Mouse (Mus musculus): ENCODE data around the gene Slc11a1. TPM values are rescaled to one million over a fixed set of nuclear protein-coding genes. Genes with fewer than 3 reads are reported as not detected.

The Slc11a1 gene
- polyA plus RNA-seq, 1 experiment from 2014 or later = 1.1 TPM

DNA sequence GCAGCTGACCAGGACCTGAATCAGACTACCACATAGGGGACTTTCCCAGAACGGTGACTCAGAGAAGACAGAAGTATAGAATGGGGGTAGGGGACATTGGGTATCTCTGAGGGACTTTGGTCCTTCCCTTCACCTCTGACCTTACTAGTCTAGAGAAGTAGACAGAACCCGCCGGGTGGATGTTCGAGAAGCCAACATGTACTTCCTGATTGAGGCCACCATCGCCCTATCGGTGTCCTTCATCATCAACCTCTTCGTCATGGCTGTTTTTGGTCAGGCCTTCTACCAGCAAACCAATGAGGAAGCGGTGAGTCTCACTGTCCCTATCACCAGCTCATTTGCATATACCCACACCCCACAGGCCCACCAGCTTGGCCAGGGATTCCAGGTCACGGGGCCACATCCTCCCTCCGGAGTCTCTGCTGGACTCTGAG, 6.6 kb downstream of the Slc11a1 start:
- Histone ChIP-seq H3K4me1 (no peaks in the 10 kb centered on the region), H3K27ac (no peak overlapping the region), H3K4me2 (no peak overlapping the region), H3K27me3 (no peaks in the 10 kb centered on the region), H3K4me3 (no peak overlapping the region), H3K9ac (no peak overlapping the region), H3K9me3 (replicated peaks) (no peaks in the 10 kb centered on the region), H3K36me3 (ENCODE audit: poor library complexity, severe bottlenecking) (no peaks in the 10 kb centered on the region)
- 92% methylated on average over 10 of the region's 10 CpGs for WGBS
- ATAC-seq = no peak

DNA sequence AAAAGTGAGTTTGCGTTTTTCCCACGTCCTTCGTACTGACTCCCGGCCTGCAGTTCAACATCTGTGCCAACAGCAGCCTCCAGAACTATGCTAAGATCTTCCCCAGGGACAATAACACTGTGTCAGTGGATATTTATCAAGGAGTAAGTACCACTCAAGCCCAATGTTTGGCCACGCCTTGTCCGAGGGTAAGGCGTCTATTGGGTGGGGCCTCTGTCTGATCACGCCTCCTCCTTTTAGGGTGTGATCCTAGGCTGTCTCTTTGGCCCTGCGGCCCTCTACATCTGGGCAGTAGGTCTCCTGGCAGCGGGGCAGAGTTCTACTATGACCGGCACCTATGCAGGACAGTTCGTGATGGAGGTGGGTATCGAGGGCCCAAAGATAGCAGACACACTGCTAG, 8.4 kb downstream of the Slc11a1 start:
- Histone ChIP-seq H3K36me3 (ENCODE audit: poor library complexity, severe bottlenecking) (no peaks in the 10 kb centered on the region), H3K4me1 (peaks cover 5% of the 10 kb centered on the region), H3K4me3 (no peak overlapping the region), H3K9ac (no peak overlapping the region), H3K9me3 (replicated peaks) (no peaks in the 10 kb centered on the region), H3K4me2 (no peak overlapping the region), H3K27ac (no peak overlapping the region), H3K27me3 (no peaks in the 10 kb centered on the region)
- 90% methylated on average over 13 of the region's 13 CpGs for WGBS
- ATAC-seq = no peak

DNA sequence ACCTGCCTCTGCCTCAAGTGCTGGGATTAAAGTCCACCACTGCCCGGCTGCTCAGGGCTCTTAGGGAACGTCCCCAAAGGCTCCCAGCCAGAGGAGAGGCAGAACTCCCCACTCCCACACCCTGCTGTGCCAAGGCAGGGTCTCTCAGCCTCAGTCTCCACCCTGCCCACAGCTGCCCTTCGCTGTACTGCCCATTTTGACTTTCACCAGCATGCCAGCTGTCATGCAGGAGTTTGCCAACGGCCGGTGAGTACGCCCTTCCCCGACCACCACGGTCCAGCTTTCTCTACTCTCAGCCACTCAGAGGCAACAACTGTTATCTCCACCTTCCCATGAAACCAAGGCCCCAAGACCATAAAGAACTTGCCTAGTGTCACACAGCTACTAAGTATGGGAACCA, 9.5 kb downstream of the Slc11a1 start:
- Histone ChIP-seq H3K27ac (no peak overlapping the region), H3K9me3 (replicated peaks) (no peaks in the 10 kb centered on the region), H3K36me3 (ENCODE audit: poor library complexity, severe bottlenecking) (no peaks in the 10 kb centered on the region), H3K4me2 (no peak overlapping the region), H3K4me1 (peaks cover 6% of the 10 kb centered on the region), H3K9ac (no peak overlapping the region), H3K4me3 (no peak overlapping the region), H3K27me3 (0 out of 2 replicates have a peak, but pooled peaks cover 6% of the 10 kb centered on the region)
- 82% methylated on average over 8 of the region's 8 CpGs for whole genome bisulfite sequencing
- no peak for ATAC-seq

DNA sequence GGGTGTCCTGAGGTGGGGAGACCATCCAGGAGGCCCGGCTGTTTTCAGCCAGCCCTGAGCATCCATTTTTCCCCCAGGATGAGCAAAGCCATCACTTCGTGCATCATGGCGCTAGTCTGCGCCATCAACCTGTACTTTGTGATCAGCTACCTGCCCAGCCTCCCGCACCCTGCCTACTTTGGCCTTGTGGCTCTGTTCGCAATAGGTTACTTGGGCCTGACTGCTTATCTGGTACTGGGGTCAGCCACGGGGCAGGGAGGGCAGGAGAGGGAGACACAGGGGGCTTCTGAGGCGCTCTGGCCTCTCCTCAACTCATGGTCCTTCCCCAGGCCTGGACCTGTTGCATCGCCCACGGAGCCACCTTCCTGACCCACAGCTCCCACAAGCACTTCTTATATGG, 10.1 kb downstream of the Slc11a1 start:
- 88% methylated on average over 10 of the region's 10 CpGs for WGBS
- H3K9me3 ChIP-seq (replicated peaks) = no peaks in the 10 kb centered on the region
- H3K4me1 ChIP-seq = peaks cover 11% of the 10 kb centered on the region
- H3K9ac ChIP-seq = no peak overlapping the region
- H3K36me3 ChIP-seq (ENCODE audit: poor library complexity, severe bottlenecking) = no peaks in the 10 kb centered on the region
- no peak overlapping the region for H3K4me2 ChIP-seq
- 0 out of 2 replicates have a peak, but pooled peaks cover 10% of the 10 kb centered on the region for H3K27me3 ChIP-seq
- ATAC-seq = no peak
- no peak overlapping the region for H3K27ac ChIP-seq
- H3K4me3 ChIP-seq = no peak overlapping the region

DNA sequence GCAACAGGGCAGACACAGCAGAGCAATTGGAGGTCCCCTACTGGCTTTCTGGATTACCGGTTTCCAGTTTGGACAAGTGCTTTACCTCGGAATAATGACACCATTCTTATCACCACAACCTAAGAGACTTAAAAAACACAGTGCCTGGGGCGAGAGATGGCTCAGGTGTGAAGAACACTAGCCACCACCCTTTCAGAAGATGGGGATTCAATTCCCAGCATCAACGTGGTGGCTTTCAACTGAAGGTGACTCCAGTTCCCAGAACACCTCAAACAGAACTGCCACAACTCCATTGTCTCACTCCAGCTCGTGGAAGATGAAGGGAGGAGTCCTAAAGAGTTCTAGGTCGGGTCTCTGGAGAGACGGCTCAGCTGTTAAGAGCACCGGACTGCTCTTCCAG, 10.5 kb downstream of the Slc11a1 start:
- no peak for ATAC-seq
- H3K4me1 ChIP-seq = peaks cover 16% of the 10 kb centered on the region
- H3K9ac ChIP-seq = no peak overlapping the region
- peaks cover 11% of the 10 kb centered on the region; the same call in 1 of the 2 replicates for H3K27me3 ChIP-seq
- H3K4me2 ChIP-seq = no peak overlapping the region
- no peaks in the 10 kb centered on the region for H3K36me3 ChIP-seq (ENCODE audit: poor library complexity, severe bottlenecking)
- H3K27ac ChIP-seq = no peak overlapping the region
- no peak overlapping the region for H3K4me3 ChIP-seq
- 86% methylated on average over 8 of the region's 8 CpGs for WGBS
- no peaks in the 10 kb centered on the region for H3K9me3 ChIP-seq (replicated peaks)

DNA sequence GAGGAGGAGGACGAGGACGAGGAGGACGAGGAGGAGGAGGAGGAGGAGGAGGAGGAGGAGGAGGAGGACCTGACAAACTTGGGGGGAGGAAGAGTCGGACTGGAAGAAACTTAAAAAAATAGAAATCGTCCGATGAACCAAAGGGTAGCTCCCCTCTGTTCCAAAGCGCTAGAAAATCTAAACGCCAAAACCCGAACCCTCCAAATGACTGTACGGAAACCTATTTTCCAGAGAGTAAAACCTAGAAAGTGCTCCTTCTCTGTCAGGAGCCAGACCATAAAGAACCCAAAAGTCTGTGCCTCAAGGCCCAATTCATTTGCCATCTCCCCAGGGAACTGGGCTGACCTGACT, 11.3 kb downstream of the Slc11a1 start:
- Histone ChIP-seq H3K27me3 (peaks cover 15% of the 10 kb centered on the region; the same call in 1 of the 2 replicates), H3K27ac (peak overlapping the region; percentile 93), H3K36me3 (ENCODE audit: poor library complexity, severe bottlenecking) (no peaks in the 10 kb centered on the region), H3K9ac (peak overlapping the region; percentile 77), H3K4me3 (peak overlapping the region; percentile 69), H3K4me1 (peaks cover 22% of the 10 kb centered on the region), H3K4me2 (peak overlapping the region; percentile 72), H3K9me3 (replicated peaks) (no peaks in the 10 kb centered on the region)
- ATAC-seq = no peak
- 57% methylated on average over 7 of the region's 10 CpGs for WGBS

DNA sequence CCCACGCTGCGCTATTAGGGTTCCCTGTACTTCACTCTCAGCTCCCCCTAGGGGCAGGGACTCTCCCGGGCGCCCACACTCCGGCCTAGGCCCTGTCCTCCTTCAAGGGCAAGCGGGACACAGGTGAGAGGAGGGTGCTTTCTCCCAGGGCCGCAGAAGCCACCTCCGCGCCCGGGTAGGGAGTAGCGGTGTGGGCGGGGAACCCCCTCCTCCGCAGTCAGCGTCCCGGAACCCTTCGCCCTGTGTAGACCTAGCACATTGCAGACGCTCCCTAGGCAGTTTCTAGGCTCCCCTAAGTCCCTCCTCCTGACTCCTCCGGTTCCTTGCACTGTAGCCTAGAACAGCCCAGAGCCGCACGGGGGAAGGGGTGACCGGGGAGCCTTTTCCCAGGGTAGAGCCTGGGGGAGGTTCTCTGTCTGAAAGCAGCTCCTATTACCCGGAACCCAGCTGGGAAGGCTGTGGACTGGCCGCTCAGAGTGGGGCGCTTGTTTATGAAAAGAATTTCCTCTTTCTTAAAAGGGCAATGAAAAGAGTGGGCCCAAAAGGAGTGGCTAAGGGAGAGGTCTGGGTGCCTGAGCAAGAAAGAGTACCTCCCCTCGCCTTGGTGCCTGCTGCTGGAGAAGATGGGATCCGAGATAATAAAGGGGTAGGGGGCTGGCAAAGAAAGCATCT, 11.9 kb downstream of the Slc11a1 start:
- Histone ChIP-seq H3K9me3 (replicated peaks) (no peaks in the 10 kb centered on the region), H3K27ac (peak overlapping the region; percentile 93), H3K4me3 (peak overlapping the region; percentile 69), H3K9ac (peak overlapping the region; percentile 77), H3K27me3 (peaks cover 15% of the 10 kb centered on the region; the same call in 1 of the 2 replicates), H3K36me3 (ENCODE audit: poor library complexity, severe bottlenecking) (no peaks in the 10 kb centered on the region), H3K4me1 (peaks cover 22% of the 10 kb centered on the region), H3K4me2 (peak overlapping the region; percentile 72)
- peak; percentile 93 for ATAC-seq
- under 1% methylated on average over 24 of the region's 26 CpGs for WGBS

GRCm38 (mm10) chr1:74387386-74387988, 12.5 kb downstream of the Slc11a1 start:
- WGBS = 45% methylated on average over 15 of the region's 15 CpGs
- H3K27me3 ChIP-seq = peaks cover 15% of the 10 kb centered on the region; the same call in 1 of the 2 replicates
- peak overlapping the region; percentile 72 for H3K4me2 ChIP-seq
- H3K36me3 ChIP-seq (ENCODE audit: poor library complexity, severe bottlenecking) = no peaks in the 10 kb centered on the region
- peaks cover 26% of the 10 kb centered on the region for H3K4me1 ChIP-seq
- no peaks in the 10 kb centered on the region for H3K9me3 ChIP-seq (replicated peaks)
- no peak for ATAC-seq
- H3K9ac ChIP-seq = no peak overlapping the region
- H3K4me3 ChIP-seq = peak overlapping the region; percentile 69
- H3K27ac ChIP-seq = peak overlapping the region; percentile 93

DNA sequence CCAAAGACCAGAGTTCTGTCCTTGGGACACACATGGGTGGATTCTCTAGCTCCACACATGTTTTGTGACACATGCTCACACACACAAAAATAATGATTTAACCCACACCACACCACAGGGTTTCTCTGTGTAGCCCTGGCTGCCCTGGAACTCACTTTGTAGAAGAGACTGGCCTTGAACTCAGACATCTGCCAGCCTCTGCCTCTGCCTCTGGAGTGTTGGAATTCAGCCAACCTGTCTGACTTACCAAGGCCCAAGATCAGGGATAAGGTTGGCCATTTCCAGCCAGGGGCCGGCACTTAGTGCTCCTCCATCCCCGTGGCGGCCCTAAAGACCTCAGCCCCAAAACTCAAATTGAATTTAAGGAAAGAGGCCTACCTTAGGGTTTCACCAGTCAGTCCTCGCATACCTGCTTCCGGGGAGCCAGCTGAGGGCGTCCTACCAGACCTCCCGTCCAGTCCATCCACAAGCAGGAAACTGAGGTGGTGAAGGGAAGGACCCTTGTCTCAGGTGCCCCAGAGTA, 13.5 kb downstream of the Slc11a1 start:
- H3K4me3 ChIP-seq = no peak overlapping the region
- H3K9me3 ChIP-seq (replicated peaks) = no peaks in the 10 kb centered on the region
- H3K9ac ChIP-seq = no peak overlapping the region
- peaks cover 36% of the 10 kb centered on the region for H3K4me1 ChIP-seq
- no peak for ATAC-seq
- H3K27me3 ChIP-seq = peaks cover 15% of the 10 kb centered on the region; the same call in 1 of the 2 replicates
- no peaks in the 10 kb centered on the region for H3K36me3 ChIP-seq (ENCODE audit: poor library complexity, severe bottlenecking)
- no peak overlapping the region for H3K27ac ChIP-seq
- no peak overlapping the region for H3K4me2 ChIP-seq
- WGBS = 71% methylated on average over 7 of the region's 7 CpGs

DNA sequence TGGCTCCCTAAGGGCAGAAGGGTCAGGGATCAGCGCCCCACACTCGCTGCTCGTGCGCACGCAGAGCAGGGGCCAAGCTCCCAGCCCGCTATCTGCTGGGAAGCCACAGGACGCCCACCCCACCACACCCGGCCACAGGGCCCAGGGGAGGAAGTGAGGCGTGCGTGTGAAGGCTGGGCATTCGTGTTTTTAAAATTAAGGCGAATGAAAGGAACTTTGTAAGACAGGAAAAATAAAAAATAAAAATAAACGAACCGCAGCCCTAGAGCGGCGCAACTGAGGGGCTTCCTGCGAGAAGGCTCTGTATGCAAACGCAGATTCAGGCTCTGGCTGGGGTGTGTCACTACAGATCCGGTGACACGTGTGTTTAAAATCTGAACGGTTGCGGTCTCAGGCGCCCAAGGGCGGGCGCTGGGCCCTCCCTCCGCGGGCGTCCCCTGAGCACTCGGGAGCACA, 14.9 kb downstream of the Slc11a1 start:
- H3K4me1 ChIP-seq = peaks cover 36% of the 10 kb centered on the region
- H3K9me3 ChIP-seq (replicated peaks) = no peaks in the 10 kb centered on the region
- H3K27ac ChIP-seq = no peak overlapping the region
- H3K27me3 ChIP-seq = peaks cover 15% of the 10 kb centered on the region; the same call in 1 of the 2 replicates
- 7% methylated on average over 29 of the region's 29 CpGs for WGBS
- no peak for ATAC-seq
- peak overlapping the region; percentile 3; the same call in 1 of the 2 replicates for H3K4me3 ChIP-seq
- peak overlapping the region; percentile 95 for H3K4me2 ChIP-seq
- peaks cover 12% of the 10 kb centered on the region for H3K36me3 ChIP-seq (ENCODE audit: poor library complexity, severe bottlenecking)
- H3K9ac ChIP-seq = peak overlapping the region; percentile 2; the same call in 1 of the 2 replicates

DNA sequence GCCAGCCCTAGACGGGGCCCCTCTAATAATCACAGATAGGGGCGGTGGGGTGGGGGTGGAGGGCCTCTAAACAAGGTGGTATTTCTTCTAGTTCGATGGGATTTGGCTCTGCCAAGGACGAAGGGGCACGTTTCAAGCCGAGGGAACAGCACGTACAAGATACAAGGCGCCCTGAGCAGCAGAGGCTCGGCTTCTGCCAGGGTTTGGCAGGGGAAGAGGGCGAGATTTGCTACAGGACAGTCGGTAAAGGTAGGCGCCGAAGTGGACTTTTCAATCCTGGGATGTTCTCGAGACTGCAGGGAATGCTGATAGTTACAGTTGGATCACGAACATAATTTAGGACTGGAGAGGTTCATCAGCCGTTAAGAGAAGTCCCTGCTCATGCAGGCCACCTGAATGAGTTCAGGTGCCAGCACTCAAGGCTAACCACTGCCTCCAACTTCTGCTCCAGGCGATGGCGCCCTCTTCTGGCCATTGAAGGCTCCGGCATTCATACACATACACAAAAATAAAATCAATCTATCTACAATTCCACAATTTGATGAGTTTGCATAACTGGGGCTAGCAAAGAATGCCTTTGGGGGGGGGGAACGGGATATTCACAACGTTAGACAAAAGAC, 15.4 kb downstream of the Slc11a1 start:
- Histone ChIP-seq H3K4me1 (peaks cover 36% of the 10 kb centered on the region), H3K9ac (peak overlapping the region; percentile 2; the same call in 1 of the 2 replicates), H3K27ac (no peak overlapping the region), H3K36me3 (ENCODE audit: poor library complexity, severe bottlenecking) (peaks cover 17% of the 10 kb centered on the region), H3K4me2 (peak overlapping the region; percentile 95), H3K27me3 (peaks cover 15% of the 10 kb centered on the region; the same call in 1 of the 2 replicates), H3K4me3 (peak overlapping the region; percentile 96), H3K9me3 (replicated peaks) (no peaks in the 10 kb centered on the region)
- no peak for ATAC-seq
- 5% methylated on average over 21 of the region's 21 CpGs for WGBS
